Mouse (Mus musculus) forebrain, embryonic 10.5 days (tissue): ENCODE results near the gene Ugt1a5. TPM values are rescaled to one million over a fixed set of nuclear protein-coding genes. Genes with fewer than 3 reads are reported as not detected.
A peak's percentile ranks its signal among the peaks of the same experiment; 100 is the strongest.
"Not testable (repeated sequence)": the region's sequence is repeated elsewhere in the genome, so short reads cannot be mapped to it uniquely, and the experiment has no call there.

Experiments used
- DNase-seq: peaks from one replicate; pipeline ENCODE4 v3.0.0-alpha.2; 2017; ENCODE audit warnings: low spot score; ENCODE audit errors: extremely low spot score
- H3K27ac ChIP-seq: fragments of 300-500 bp; sonication (generic); 2 replicates; pipeline ENCODE4 v1.5.1; 2016; ENCODE audit warnings: mild to moderate bottlenecking
- H3K27me3 ChIP-seq: fragments of 300-500 bp; sonication (generic); 2 replicates; pipeline ENCODE4 v1.6.1; 2016; ENCODE audit warnings: mild to moderate bottlenecking; ENCODE audit not compliant: poor library complexity, severe bottlenecking
- H3K36me3 ChIP-seq: fragments of 300-500 bp; sonication (generic); replicated peaks from 2 replicates; pipeline ENCODE4 v1.6.1; 2016; ENCODE audit warnings: mild to moderate bottlenecking, moderate library complexity
- H3K4me1 ChIP-seq: fragments of 300-500 bp; sonication (generic); 2 replicates; pipeline ENCODE4 v1.6.1; 2016
- H3K4me3 ChIP-seq: fragments of 300-500 bp; sonication (generic); 2 replicates; pipeline ENCODE4 v1.5.1; 2016; ENCODE audit warnings: mild to moderate bottlenecking, moderate library complexity
- H3K9me3 ChIP-seq: fragments of 300-500 bp; sonication (generic); 2 replicates; pipeline ENCODE4 v1.6.1; 2016; ENCODE audit warnings: mild to moderate bottlenecking, moderate library complexity
- WGBS: fragments of 180-500 bp; shearing (Covaris S2); methylation state at CpG from one replicate; pipeline ENCODE4 v1.1.7; 2016; 5-methylcytosine and 5-hydroxymethylcytosine counted together
- polyA plus RNA-seq: library from polyadenylated mRNA; unstranded; fragments of >200 nt; fragmentation: Nextera tagmentation; extraction: Ambion mirVana; gene quantifications from 2 replicates; pipeline ENCODE4 v1.2.1, GENCODE M21; 2016

The Ugt1a5 gene
- polyA plus RNA-seq, 1 experiment from 2014 or later: not detected

DNA sequence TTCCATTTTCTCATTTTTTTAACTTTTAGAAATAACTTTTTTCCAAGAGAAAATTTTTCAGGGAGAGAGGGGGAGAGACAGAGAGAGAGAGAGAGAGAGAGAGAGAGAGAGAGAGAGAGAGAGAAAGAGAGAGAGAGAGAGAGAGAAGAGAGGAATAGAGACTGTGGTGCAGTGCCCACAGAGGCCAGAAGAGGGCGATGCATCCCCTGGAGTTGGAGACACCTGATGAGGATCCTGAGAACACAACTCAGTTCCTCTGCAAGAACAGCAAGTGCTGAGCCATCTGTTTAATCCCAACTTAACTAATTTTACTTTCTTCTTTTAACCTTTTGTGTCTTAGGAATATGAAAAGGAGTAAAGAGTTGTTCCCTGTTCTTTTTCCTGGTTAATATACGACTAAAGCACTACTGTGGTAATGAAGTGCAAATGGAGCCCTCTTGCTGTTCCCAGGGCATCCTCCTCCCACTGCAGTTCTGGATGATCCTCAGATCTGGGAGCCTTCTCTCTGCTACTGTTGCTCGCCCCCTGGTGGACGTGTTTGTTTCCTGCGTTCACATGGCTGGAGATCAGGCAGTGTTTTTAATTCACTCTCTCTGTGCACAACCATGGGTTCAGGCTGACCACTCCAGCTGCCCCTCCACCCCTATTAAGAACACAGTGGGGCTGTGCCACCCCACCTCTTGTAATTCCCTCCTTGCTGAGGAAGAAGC, 21.7 kb upstream of the Ugt1a5 start:
- H3K4me1 ChIP-seq, H3K36me3 ChIP-seq, H3K27me3 ChIP-seq, DNase-seq, H3K9me3 ChIP-seq, H3K27ac ChIP-seq, H3K4me3 ChIP-seq: not testable (repeated sequence)
- WGBS: 3% methylated on average over 5 of the region's 5 CpGs

DNA sequence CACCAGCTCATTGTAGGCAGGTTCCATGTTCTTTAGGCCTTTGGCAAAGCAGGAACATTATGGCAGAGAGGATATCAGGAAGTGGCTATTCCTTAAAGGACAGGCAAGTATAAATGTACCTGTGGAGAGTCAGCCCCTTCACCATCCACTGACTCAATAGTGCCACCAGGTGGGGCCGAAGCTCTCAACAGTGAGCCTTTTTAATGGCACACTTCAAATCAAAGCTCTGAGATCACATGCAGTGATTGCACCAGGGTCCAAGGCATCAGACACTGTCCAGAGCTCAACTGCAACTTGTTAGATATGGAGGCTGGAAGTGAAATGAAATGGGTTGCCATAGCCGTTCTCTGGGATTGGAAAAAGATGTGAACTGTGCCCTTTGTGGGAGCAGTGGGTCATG, 20.5 kb upstream of the Ugt1a5 start:
- H3K27ac ChIP-seq, DNase-seq, H3K9me3 ChIP-seq, H3K36me3 ChIP-seq, H3K27me3 ChIP-seq, H3K4me3 ChIP-seq, H3K4me1 ChIP-seq: not testable (repeated sequence)
- WGBS: 68% methylated on average over 2 of the region's 2 CpGs

DNA sequence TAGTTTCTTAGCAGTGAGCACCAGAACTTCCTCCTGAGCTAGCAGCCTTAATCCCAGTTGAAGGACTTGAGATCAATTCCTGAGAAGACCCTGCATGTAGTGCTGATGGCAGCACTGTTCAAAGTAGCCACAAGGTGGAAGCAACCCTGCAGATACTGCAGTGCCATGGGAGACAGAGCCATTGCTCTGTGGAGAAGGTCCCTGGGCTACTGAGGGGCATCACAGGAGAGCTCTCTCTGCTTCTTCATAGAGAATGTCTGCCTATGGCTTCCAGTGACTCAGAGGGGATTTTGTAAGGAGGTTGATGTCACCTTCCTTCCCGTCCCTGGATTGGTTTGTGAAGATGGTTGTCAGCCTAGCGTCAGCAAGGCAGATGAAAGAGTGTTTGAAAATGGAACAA, 15.7 kb upstream of the Ugt1a5 start:
- not testable (repeated sequence) for H3K27me3 ChIP-seq, H3K36me3 ChIP-seq, H3K4me3 ChIP-seq, H3K9me3 ChIP-seq, DNase-seq, H3K27ac ChIP-seq, H3K4me1 ChIP-seq
- WGBS: 83% methylated on average over 2 of the region's 2 CpGs

DNA sequence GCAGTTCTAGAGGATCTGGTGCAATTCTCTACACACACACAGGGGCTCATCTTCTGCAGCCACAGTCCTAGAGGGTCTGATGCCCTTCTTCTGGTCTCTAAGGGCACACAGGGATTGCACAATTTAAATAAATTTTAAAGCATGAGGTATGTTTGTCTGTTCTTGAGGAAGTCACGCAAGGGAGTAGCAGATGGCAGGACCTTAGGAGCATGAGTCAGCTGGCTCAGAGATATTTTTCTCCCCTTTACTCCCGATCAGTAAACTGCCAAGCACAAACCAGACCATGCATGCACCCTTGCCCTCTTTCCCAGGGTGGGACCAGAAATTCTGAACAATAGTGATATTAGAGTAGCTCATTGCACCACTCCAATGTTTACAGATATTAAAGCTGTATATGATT, 7.4 kb upstream of the Ugt1a5 start:
- no peak for DNase-seq
- Histone ChIP-seq H3K4me1 (no peaks in the 10 kb centered on the region), H3K27ac (no peak overlapping the region), H3K36me3 (no peaks in the 10 kb centered on the region), H3K4me3 (no peak overlapping the region), H3K9me3 (no peaks in the 10 kb centered on the region), H3K27me3 (no peaks in the 10 kb centered on the region)
- 87% methylated on average over 2 of the region's 2 CpGs for whole genome bisulfite sequencing

DNA sequence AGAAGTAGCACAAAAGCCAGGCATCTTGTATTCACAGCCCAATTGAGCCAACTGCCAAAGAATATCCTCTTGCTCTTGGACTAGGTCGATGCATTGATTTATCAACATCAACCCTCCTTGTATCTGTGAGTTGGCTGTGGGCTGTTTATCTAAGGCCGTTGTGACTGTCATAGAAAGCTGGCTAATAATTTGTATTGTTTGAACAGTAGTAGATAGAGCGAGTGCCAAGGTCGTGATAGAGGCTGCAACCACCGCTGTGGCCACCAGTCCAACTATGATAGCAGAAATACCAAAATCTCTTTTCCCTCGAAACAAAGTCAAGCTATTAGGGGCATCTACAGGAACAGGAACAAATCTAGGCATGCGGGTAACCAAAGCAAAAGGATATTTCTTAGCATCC, 6.4 kb downstream of the Ugt1a5 start:
- not testable (repeated sequence) for H3K4me1 ChIP-seq, DNase-seq, H3K4me3 ChIP-seq, H3K27ac ChIP-seq, H3K27me3 ChIP-seq, H3K36me3 ChIP-seq
- peaks cover 15% of the 10 kb centered on the region for H3K9me3 ChIP-seq
- WGBS: 83% methylated on average over 7 of the region's 7 CpGs

DNA sequence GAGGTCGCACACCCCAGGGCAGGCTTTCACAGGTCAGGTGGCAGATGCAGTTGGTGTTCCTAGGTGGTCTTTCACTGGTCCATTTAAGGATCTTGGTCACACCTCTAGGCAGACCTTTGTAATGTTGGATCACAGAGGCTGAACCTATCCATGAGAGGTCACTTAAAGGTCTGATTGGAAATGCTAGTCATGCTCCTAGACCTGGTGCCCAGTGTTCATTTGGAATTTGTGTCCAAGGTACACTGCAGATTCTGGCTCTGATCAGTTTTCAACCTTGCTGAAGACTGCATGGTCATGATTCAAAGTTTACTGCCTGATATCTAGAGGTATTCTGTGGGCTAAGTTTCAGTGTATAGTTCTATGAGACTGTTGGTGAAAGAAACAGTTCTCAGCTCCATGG, 13.8 kb downstream of the Ugt1a5 start:
- Histone ChIP-seq H3K27me3 (no peaks in the 10 kb centered on the region), H3K36me3 (no peaks in the 10 kb centered on the region), H3K9me3 (peaks cover 27% of the 10 kb centered on the region), H3K27ac (no peak overlapping the region), H3K4me3 (no peak overlapping the region), H3K4me1 (no peaks in the 10 kb centered on the region)
- 89% methylated on average over 1 of the region's 1 CpGs for WGBS
- no peak for DNase-seq

DNA sequence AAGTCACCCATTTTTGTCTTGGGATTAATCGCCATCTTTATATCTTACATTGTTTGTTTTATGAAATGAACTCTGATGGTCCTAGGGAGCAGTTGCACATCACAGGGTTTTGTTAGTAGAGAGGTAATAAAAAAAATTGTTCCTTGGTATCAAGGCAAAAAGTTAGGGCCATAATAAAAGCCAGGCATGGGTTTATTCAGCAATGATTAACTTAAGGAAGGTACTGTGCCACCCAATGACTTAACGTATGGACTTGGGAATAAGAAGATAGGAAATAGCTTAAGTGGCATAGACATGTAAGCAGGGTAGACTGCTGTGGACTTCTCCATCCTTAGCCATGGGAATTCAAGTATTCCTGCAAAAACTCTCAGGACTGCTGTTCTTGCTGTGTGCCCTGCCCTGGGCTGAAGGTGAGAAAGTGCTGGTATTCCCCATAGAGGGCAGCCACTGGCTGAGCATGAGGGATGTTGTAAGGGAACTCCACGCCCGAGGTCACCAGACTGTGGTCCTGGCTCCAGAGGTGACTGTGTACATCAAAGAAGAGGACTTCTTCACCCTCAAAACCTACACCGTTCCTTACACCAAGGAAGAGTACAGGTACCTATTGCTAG, 20.6 kb downstream of the Ugt1a5 start:
- WGBS: 90% methylated on average over 5 of the region's 5 CpGs
- no peaks in the 10 kb centered on the region for H3K27me3 ChIP-seq
- no peak for DNase-seq
- H3K36me3 ChIP-seq: no peaks in the 10 kb centered on the region
- no peak overlapping the region for H3K4me3 ChIP-seq
- H3K4me1 ChIP-seq: no peaks in the 10 kb centered on the region
- no peak overlapping the region for H3K27ac ChIP-seq
- no peaks in the 10 kb centered on the region; the same call in 1 of the 2 replicates for H3K9me3 ChIP-seq

DNA sequence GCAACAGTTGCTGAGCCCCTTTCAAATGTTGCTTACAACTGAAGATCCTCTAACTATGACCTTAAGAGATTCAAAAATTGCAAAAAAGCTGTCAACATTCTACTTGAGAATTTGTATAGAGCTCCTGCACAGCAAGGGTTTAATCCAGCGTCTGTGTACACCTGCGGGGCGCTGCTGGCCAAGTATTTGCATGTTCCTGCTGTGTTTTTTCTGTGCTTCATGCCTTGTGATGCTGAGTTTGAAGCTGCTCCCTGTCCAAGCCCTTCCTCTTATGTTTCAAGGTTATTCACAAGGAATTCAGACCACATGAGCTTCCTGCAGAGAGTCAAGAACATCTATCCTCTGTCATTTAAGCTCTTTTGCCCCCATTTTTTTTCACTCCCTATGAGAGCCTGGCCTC, 26.3 kb downstream of the Ugt1a5 start:
- 70% methylated on average over 3 of the region's 3 CpGs for WGBS

DNA sequence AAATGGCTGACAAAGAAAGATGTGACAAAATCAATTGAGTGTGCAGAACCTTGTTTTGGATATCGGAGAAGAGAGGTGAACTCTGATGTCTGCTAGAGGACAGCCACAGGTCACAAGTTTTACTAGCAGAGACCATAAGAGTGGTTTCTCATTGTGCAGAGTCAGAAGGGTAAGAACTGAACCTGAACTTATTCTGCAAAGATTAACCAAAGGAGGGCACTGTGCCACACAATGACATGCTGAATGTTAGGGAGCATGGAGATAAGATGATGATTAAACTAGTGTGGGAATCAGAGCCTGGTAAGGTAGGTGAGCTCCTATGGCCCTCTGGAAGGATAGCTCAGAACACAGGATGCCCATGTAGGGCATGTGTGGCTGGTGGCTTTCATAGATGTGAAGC, 29.9 kb downstream of the Ugt1a5 start:
- no peak overlapping the region for H3K27ac ChIP-seq
- no peak for DNase-seq
- no peaks in the 10 kb centered on the region for H3K36me3 ChIP-seq
- no peaks in the 10 kb centered on the region for H3K4me1 ChIP-seq
- H3K4me3 ChIP-seq: no peak overlapping the region
- WGBS: 84% methylated on average over 1 of the region's 1 CpGs
- no peaks in the 10 kb centered on the region for H3K9me3 ChIP-seq
- no peaks in the 10 kb centered on the region for H3K27me3 ChIP-seq

More for the DNA sequence above, 26.3 kb downstream of the Ugt1a5 start:
- DNase-seq: no peak
- Histone ChIP-seq H3K36me3 (no peaks in the 10 kb centered on the region), H3K9me3 (no peaks in the 10 kb centered on the region; the same call in 1 of the 2 replicates), H3K4me3 (no peak overlapping the region), H3K27me3 (no peaks in the 10 kb centered on the region), H3K27ac (no peak overlapping the region), H3K4me1 (no peaks in the 10 kb centered on the region)

DNA sequence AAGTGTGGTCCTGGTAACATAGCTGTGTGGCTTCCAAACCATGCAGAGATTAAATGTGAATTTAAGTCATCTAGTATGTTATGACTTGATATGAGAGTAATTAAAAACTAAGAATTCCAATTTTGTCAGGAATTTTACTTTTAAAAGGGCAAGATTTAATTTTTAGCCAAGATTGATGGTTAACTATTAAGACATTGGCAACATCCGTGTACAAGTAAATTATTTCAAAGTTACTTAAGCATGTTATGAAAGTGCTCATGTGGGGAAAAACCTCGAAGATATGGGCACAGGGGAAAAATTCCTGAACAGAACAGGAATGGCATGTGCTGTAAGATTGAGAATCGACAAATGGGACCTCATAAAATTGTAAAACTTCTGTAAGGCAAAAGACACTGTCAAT, 31.6 kb downstream of the Ugt1a5 start:
- Histone ChIP-seq H3K27me3 (no peaks in the 10 kb centered on the region), H3K4me3 (no peak overlapping the region), H3K9me3 (no peaks in the 10 kb centered on the region), H3K4me1 (no peaks in the 10 kb centered on the region), H3K36me3 (no peaks in the 10 kb centered on the region), H3K27ac (no peak overlapping the region)
- DNase-seq: no peak
- 86% methylated on average over 3 of the region's 3 CpGs for WGBS

DNA sequence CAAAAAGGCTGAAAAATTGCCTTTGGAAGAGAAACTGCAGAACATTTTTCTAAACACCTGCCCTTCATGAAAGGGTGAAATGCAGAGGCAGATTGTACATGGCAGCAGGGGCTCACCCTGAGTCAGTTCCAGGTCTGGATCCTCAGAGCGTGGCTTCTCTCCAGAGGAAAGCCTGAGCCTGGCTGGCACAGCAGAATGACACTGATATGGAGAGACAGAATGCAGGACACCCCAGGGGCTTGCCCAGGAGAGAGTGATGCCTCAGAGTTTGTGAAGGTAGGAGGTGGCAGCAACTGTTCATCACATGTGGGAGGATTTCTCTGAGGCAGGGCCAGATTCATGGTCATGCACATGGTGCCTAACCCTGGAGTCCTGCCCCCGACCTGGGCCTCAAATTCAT, 34.2 kb downstream of the Ugt1a5 start:
- Histone ChIP-seq H3K27ac (no peak overlapping the region), H3K4me1 (peaks cover under 1% of the 10 kb centered on the region), H3K36me3 (no peaks in the 10 kb centered on the region; the same call in none of the 2 replicates), H3K27me3 (peaks cover 10% of the 10 kb centered on the region), H3K9me3 (peaks cover 21% of the 10 kb centered on the region), H3K4me3 (no peak overlapping the region)
- DNase-seq: no peak
- 73% methylated on average over 2 of the region's 2 CpGs for WGBS

DNA sequence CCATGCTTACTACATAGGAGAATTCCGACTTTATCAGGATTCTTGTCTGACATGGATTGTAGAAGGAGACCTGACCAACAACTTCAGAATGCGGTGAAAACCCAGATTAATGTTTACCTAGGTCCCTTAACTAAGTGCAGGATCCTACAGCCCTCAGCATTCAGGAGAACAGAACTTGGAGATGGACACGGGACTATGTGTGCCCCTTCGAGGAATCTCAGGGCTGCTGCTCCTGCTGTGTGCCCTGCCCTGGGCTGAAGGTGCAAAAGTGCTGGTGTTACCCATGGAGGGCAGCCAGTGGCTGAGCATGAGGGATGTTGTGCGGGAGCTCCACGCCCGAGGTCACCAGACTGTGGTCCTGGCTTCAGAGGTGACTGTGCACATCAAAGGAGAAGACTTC, 34.6 kb downstream of the Ugt1a5 start, which contains the start of gene Ugt1a2:
TSS of gene Ugt1a2 (plus strand) at position 146 of the 400 bp plus-strand sequence.
- H3K36me3 ChIP-seq: no peaks in the 10 kb centered on the region; the same call in none of the 2 replicates
- peaks cover 6% of the 10 kb centered on the region for H3K4me1 ChIP-seq
- DNase-seq: no peak
- no peak within 1 kb of the TSS for H3K27ac ChIP-seq
- WGBS: 85% methylated on average over 7 of the region's 7 CpGs
- peaks cover 25% of the 10 kb centered on the region for H3K9me3 ChIP-seq
- H3K4me3 ChIP-seq: no peak within 1 kb of the TSS
- peaks cover 12% of the 10 kb centered on the region for H3K27me3 ChIP-seq

DNA sequence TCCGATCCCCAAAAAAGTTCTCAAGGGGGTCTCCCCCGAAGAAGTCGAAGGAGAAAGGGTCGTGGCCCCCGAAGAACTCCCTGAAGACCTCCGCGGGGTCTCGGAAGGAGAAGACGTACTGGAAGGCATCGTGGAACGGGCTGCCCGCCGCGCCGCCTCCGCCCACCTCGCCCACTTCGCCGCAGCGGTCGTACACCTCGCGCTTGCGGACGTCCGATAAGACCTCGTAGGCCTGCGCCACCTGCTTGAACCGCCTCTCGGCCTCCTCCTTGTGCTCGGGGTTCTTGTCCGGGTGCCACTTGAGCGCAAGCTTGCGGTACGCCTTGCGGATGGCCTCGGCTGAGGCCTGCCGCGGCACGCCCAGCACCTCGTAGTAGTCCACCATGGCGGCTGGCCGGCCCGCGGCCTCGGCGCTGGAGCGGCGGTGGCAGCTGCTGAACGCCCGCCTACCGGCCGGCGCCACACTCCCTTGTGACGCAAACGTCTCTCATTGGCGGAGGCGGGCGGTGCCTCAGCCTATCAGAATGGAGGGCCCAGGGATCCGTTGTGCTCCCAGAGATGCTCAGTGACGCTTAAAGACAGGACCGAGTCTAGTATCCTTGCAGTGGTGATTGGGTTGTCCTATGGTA, 39.6 kb downstream of the Ugt1a5 start, which contains the start of gene Dnajb3:
TSS of gene Dnajb3 (minus strand) at position 489 of the 629 bp plus-strand sequence.
- peak within 1 kb of the TSS; percentile 83 for H3K27ac ChIP-seq
- whole genome bisulfite sequencing: 5% methylated on average over 62 of the region's 62 CpGs
- peaks cover 11% of the 10 kb centered on the region for H3K4me1 ChIP-seq
- H3K36me3 ChIP-seq: no peaks in the 10 kb centered on the region; the same call in none of the 2 replicates
- peak; percentile 85 for DNase-seq
- peak within 1 kb of the TSS; percentile 56 for H3K4me3 ChIP-seq
- peaks cover 26% of the 10 kb centered on the region for H3K27me3 ChIP-seq
- peaks cover 27% of the 10 kb centered on the region for H3K9me3 ChIP-seq
